Mouse (Mus musculus) E14TG2a.4 (cell line): ENCODE results near the gene Tm9sf2.

ENCODE experiments used
- CTCF ChIP-seq: conservative IDR thresholded peaks from 2 replicates; pipeline ENCODE4 v1.5.1; 2014; ENCODE audit warnings: low read length
- NANOG ChIP-seq: IDR thresholded peaks from 2 replicates; pipeline ENCODE4 v1.6.1; 2014; ENCODE audit warnings: borderline replicate concordance, low read length, mixed read lengths

DNA sequence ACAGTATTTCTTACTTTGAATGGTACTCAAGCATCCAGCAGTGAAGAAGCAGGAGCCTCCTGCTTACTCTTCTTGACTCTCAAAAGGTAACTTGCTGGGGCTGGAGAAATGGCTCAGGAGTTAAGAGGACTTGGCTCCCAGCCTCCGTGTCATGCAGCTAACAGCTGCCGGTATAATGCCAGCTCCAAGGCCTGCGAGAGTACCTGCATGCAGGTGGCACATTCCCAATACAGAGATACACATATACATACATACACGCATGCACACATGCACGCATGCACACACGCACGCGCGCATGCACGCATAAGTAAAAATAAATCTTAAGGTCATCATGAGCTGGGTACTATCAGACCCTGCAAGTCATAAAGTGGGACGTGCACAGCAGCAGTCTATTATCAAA lies 10.5 kb upstream of the Tm9sf2 start:
- TF ChIP-seq CTCF: no peak
- no peak for TF ChIP-seq NANOG
